Mouse (Mus musculus) lung, postnatal 0 days (tissue): Measurements from ENCODE around the gene Ctps2. TPM values are rescaled to one million over a fixed set of nuclear protein-coding genes. Genes with fewer than 3 reads are reported as not detected.

Experiments
- ATAC-seq: fragments of 200-750 bp; cut with Nextera tagmentation; 2 replicates; pipeline ENCODE4 v1.8.0; 2017; ENCODE audit warnings: moderate library complexity
- DNase-seq: peaks from one replicate; pipeline ENCODE4 v3.0.0-alpha.2; 2016; ENCODE audit warnings: low spot score
- H3K27ac ChIP-seq: fragments of 300-500 bp; sonication (generic); 2 replicates; pipeline ENCODE4 v1.5.1; 2014; ENCODE audit warnings: antibody characterized with exemption, mild to moderate bottlenecking, low read length, mixed read lengths
- H3K27me3 ChIP-seq: fragments of 300-500 bp; sonication (generic); replicated peaks from 2 replicates; pipeline ENCODE4 v1.6.1; 2014; ENCODE audit warnings: low read length, mixed read lengths; ENCODE audit not compliant: insufficient read depth
- H3K36me3 ChIP-seq: fragments of 300-500 bp; sonication (generic); 2 replicates; pipeline ENCODE4 v1.6.1; 2014; ENCODE audit warnings: low read length, mixed read lengths; ENCODE audit not compliant: insufficient read depth
- H3K4me1 ChIP-seq: fragments of 300-500 bp; sonication (generic); 2 replicates; pipeline ENCODE4 v1.6.1; 2014; ENCODE audit warnings: antibody characterized with exemption, low read depth, low read length, mixed read lengths; ENCODE audit not compliant: insufficient read depth
- H3K4me2 ChIP-seq: fragments of 300-500 bp; sonication (generic); replicated peaks from 2 replicates; pipeline ENCODE4 v1.6.1; 2014; ENCODE audit warnings: low read depth, mild to moderate bottlenecking, low read length, moderate library complexity, mixed read lengths
- H3K4me3 ChIP-seq: fragments of 300-500 bp; sonication (generic); 2 replicates; pipeline ENCODE4 v1.5.1; 2014; ENCODE audit warnings: low read depth, low read length
- H3K9ac ChIP-seq: fragments of 300-500 bp; sonication (generic); replicated peaks from 2 replicates; pipeline ENCODE4 v1.6.1; 2014; ENCODE audit warnings: low read depth, mild to moderate bottlenecking
- H3K9me3 ChIP-seq: fragments of 300-500 bp; sonication (generic); 2 replicates; pipeline ENCODE4 v1.6.1; 2016; ENCODE audit warnings: low read length, mixed read lengths
- CTCF ChIP-seq: IDR thresholded peaks from 2 replicates; pipeline ENCODE4 v1.5.1; 2016; ENCODE audit warnings: antibody characterized with exemption, mild to moderate bottlenecking
- EP300 ChIP-seq: IDR thresholded peaks from 2 replicates; pipeline ENCODE4 v1.6.1; 2016; ENCODE audit warnings: antibody characterized with exemption, mild to moderate bottlenecking, control low read depth
- WGBS: fragments of 180-500 bp; shearing (Covaris S2); extraction: QIAGEN DNeasy Blood & Tissue Kit; methylation state at CpG from one replicate; pipeline ENCODE4 v1.1.7; 2014; 5-methylcytosine and 5-hydroxymethylcytosine counted together
- polyA plus RNA-seq: library from polyadenylated mRNA; unstranded; fragments of >200 nt; fragmentation: Nextera tagmentation; extraction: Ambion mirVana; gene quantifications from 2 replicates; pipeline ENCODE4 v1.2.1, GENCODE M21; 2015

The Ctps2 gene
- polyA plus RNA-seq, 1 experiment from 2014 or later: 62.0 TPM

DNA sequence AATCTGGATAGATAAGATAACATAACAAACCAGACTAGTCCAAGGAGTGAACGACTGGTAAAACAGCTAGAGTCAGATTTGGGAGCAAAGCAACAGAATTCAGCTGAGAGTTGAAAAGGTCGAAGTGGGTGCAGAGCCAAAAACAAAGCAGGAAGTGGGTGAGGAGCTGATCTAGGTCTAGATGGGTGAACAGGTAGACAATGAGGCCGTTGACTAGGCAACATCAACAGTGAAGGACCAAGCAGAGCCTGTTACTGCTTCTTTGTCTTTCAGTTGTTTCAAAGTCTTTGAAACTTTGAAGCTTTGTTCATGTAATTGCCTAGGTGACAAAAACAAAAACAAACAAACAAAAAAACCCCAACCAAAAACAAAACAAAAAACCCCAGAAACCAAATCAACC lies 75.2 kb downstream of the Ctps2 start:
- no peak for ATAC-seq
- Histone ChIP-seq H3K4me2 (no peak overlapping the region), H3K27ac (no peak overlapping the region), H3K4me1 (no peaks in the 10 kb centered on the region), H3K4me3 (no peak overlapping the region), H3K9me3 (no peaks in the 10 kb centered on the region), H3K27me3 (no peaks in the 10 kb centered on the region), H3K9ac (no peak overlapping the region), H3K36me3 (no peaks in the 10 kb centered on the region)
- WGBS: 79% methylated on average over 3 of the region's 3 CpGs
- TF ChIP-seq EP300 (no peak), CTCF (no peak)
- DNase-seq: no peak

- no peak for DNase-seq
- H3K4me1 ChIP-seq: no peaks in the 10 kb centered on the region
- no peak overlapping the region for H3K4me3 ChIP-seq
- H3K9me3 ChIP-seq: no peaks in the 10 kb centered on the region
- WGBS: 70% methylated on average over 10 of the region's 10 CpGs
- H3K4me2 ChIP-seq: no peak overlapping the region
- TF ChIP-seq EP300: no peak
- TF ChIP-seq CTCF: no peak
- H3K9ac ChIP-seq: no peak overlapping the region
- no peaks in the 10 kb centered on the region for H3K27me3 ChIP-seq
- H3K36me3 ChIP-seq: no peaks in the 10 kb centered on the region
- no peak overlapping the region for H3K27ac ChIP-seq
- ATAC-seq: no peak
These were observed 85.9 kb downstream of the Ctps2 start for GRCm38 (mm10) chrX:162986876-162987495.

- no peak overlapping the region for H3K27ac ChIP-seq
- no peak for DNase-seq
- no peaks in the 10 kb centered on the region for H3K27me3 ChIP-seq
- no peak for TF ChIP-seq EP300
- TF ChIP-seq CTCF: no peak
- H3K4me2 ChIP-seq: no peak overlapping the region
- no peak for ATAC-seq
- H3K9me3 ChIP-seq: no peaks in the 10 kb centered on the region
- H3K4me3 ChIP-seq: no peak overlapping the region
- H3K9ac ChIP-seq: no peak overlapping the region
- 59% methylated on average over 4 of the region's 4 CpGs for WGBS
- no peaks in the 10 kb centered on the region for H3K36me3 ChIP-seq
- no peaks in the 10 kb centered on the region for H3K4me1 ChIP-seq
These were observed 90.4 kb downstream of the Ctps2 start for GRCm38 (mm10) chrX:162991396-162991795.

DNA sequence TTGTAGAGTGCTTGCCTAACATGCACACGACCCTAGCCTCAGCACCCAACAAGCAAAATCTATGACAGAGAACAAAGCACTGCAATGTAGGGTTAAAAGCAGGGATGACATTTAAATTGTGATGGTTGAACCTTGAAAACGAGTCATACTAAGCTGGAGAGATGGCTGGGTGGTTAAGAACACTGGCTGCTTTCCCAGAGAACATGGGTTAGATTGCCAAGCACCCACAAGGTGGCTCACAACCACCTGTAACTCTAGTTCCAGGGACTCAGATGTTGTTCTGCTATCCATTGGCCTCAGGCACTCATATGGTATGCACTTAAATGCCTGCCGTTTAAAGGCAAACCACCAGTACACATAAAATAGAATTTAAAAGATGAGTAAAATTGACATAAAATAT lies 91.1 kb downstream of the Ctps2 start:
- TF ChIP-seq CTCF (no peak), EP300 (no peak)
- 57% methylated on average over 3 of the region's 3 CpGs for WGBS
- no peak overlapping the region for H3K9ac ChIP-seq
- no peak overlapping the region for H3K27ac ChIP-seq
- no peak for DNase-seq
- no peaks in the 10 kb centered on the region for H3K4me1 ChIP-seq
- H3K27me3 ChIP-seq: no peaks in the 10 kb centered on the region
- no peak overlapping the region for H3K4me2 ChIP-seq
- no peak for ATAC-seq
- no peaks in the 10 kb centered on the region for H3K9me3 ChIP-seq
- H3K4me3 ChIP-seq: no peak overlapping the region
- H3K36me3 ChIP-seq: no peaks in the 10 kb centered on the region

DNA sequence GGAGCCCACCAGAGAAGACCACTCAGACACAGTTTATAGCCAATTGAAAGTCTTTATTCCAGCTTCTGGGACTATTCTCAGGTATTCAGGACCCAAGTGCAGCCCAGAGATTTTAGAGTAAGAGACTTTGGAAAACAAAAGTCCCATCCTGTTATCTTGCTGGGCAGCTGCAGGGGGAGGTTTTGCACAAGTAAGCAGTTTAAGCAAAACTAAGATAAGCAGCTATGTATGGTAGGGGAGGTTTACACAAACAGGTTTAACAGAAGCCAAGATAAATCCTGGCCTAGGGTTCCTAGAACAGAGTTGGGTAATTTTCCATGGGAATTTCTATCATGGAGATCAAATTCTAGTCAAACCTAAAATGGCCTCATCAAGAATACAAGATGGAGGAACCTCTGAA lies 126.8 kb downstream of the Ctps2 start:
- ATAC-seq (no peak), DNase-seq (no peak)
- H3K9me3 ChIP-seq: no peaks in the 10 kb centered on the region
- no peak overlapping the region for H3K9ac ChIP-seq
- no peak overlapping the region for H3K4me3 ChIP-seq
- H3K27ac ChIP-seq: no peak overlapping the region
- H3K27me3 ChIP-seq: no peaks in the 10 kb centered on the region
- no peaks in the 10 kb centered on the region for H3K4me1 ChIP-seq
- no peak overlapping the region for H3K4me2 ChIP-seq
- TF ChIP-seq EP300: no peak
- no peak for TF ChIP-seq CTCF
- no peaks in the 10 kb centered on the region for H3K36me3 ChIP-seq

- ATAC-seq: no peak
- no peaks in the 10 kb centered on the region for H3K27me3 ChIP-seq
- 68% methylated on average over 3 of the region's 3 CpGs for WGBS
These were observed 137.7 kb downstream of the Ctps2 start for GRCm38 (mm10) chrX:163038767-163039166.

GRCm38 (mm10) chrX:163042771-163043170 lies 141.7 kb downstream of the Ctps2 start:
- TF ChIP-seq EP300: no peak
- no peak for TF ChIP-seq CTCF
- ATAC-seq: no peak
- H3K36me3 ChIP-seq: no peaks in the 10 kb centered on the region
- 75% methylated on average over 1 of the region's 1 CpGs for WGBS
- H3K9me3 ChIP-seq: no peaks in the 10 kb centered on the region
- H3K4me1 ChIP-seq: no peaks in the 10 kb centered on the region
- no peak overlapping the region for H3K4me2 ChIP-seq
- H3K27me3 ChIP-seq: no peaks in the 10 kb centered on the region
- no peak for DNase-seq
- no peak overlapping the region for H3K4me3 ChIP-seq
- H3K27ac ChIP-seq: no peak overlapping the region
- H3K9ac ChIP-seq: no peak overlapping the region

More at GRCm38 (mm10) chrX:163038767-163039166, 137.7 kb downstream of the Ctps2 start:
- Histone ChIP-seq H3K9me3 (no peaks in the 10 kb centered on the region), H3K4me2 (no peak overlapping the region), H3K4me3 (no peak overlapping the region), H3K4me1 (no peaks in the 10 kb centered on the region), H3K9ac (no peak overlapping the region), H3K36me3 (no peaks in the 10 kb centered on the region), H3K27ac (no peak overlapping the region)
- no peak for DNase-seq
- TF ChIP-seq EP300: no peak
- no peak for TF ChIP-seq CTCF
